Mouse (Mus musculus): ENCODE results near the gene Mical3.

Gene Mical3

GRCm38 (mm10) chr6:121145906-121146305 lies 15.1 kb upstream of the Mical3 start:
- DNase-seq (ENCODE audit: low spot score in 2 of 2): no peak

GRCm38 (mm10) chr6:121145010-121145604 lies 14.3 kb upstream of the Mical3 start:
- DNase-seq (ENCODE audit: low spot score in 2 of 2): no peak

GRCm38 (mm10) chr6:121144066-121144465 lies 13.3 kb upstream of the Mical3 start:
- DNase-seq (ENCODE audit: low spot score in 2 of 2): peak in 1 of 2 experiments; percentile 50

- peak in 1 of 2 experiments; percentile 44 for DNase-seq (ENCODE audit: low spot score in 2 of 2)
Measured at GRCm38 (mm10) chr6:121143439-121143838, 12.6 kb upstream of the Mical3 start.

GRCm38 (mm10) chr6:121142298-121142697 lies 11.5 kb upstream of the Mical3 start:
- DNase-seq (ENCODE audit: low spot score in 2 of 2): no peak

- no peak for DNase-seq (ENCODE audit: low spot score in 2 of 2)
Measured at GRCm38 (mm10) chr6:121139271-121139670, 8.5 kb upstream of the Mical3 start.

- no peak for DNase-seq (ENCODE audit: low spot score in 2 of 2)
Measured at GRCm38 (mm10) chr6:121138338-121139040, 7.7 kb upstream of the Mical3 start.

- no peak for DNase-seq (ENCODE audit: low spot score in 2 of 2)
Measured at GRCm38 (mm10) chr6:121137222-121137621, 6.4 kb upstream of the Mical3 start.

- no peak for DNase-seq (ENCODE audit: low spot score in 2 of 2)
Measured at GRCm38 (mm10) chr6:121134884-121135283, 4.1 kb upstream of the Mical3 start.

GRCm38 (mm10) chr6:121134249-121134648 lies 3.5 kb upstream of the Mical3 start:
- DNase-seq (ENCODE audit: low spot score in 2 of 2): no peak

- peak; percentile 78 to 86 for DNase-seq (ENCODE audit: low spot score in 2 of 2)
Measured at GRCm38 (mm10) chr6:121130039-121130705, 627 bp downstream of the Mical3 start.

- no peak for DNase-seq (ENCODE audit: low spot score in 2 of 2)
Measured at GRCm38 (mm10) chr6:121129506-121129905, 1.3 kb downstream of the Mical3 start.

GRCm38 (mm10) chr6:121128736-121129135 lies 2.1 kb downstream of the Mical3 start:
- no peak for DNase-seq (ENCODE audit: low spot score in 2 of 2)

GRCm38 (mm10) chr6:121127726-121128125 lies 3.1 kb downstream of the Mical3 start:
- no peak for DNase-seq (ENCODE audit: low spot score in 2 of 2)

- DNase-seq (ENCODE audit: low spot score in 2 of 2): no peak
Measured at GRCm38 (mm10) chr6:121126202-121126601, 4.6 kb downstream of the Mical3 start.

- DNase-seq (ENCODE audit: low spot score in 2 of 2): peak in 1 of 2 experiments; percentile 59
Measured at GRCm38 (mm10) chr6:121122739-121123241, 8.0 kb downstream of the Mical3 start.

- DNase-seq (ENCODE audit: low spot score in 2 of 2): no peak
Measured at GRCm38 (mm10) chr6:121120776-121121175, 10.0 kb downstream of the Mical3 start.

GRCm38 (mm10) chr6:121117971-121118755 lies 12.6 kb downstream of the Mical3 start:
- peak in 1 of 2 experiments; percentile 48 for DNase-seq (ENCODE audit: low spot score in 2 of 2)

- no peak for DNase-seq (ENCODE audit: low spot score in 2 of 2)
Measured at GRCm38 (mm10) chr6:121117142-121117541, 13.7 kb downstream of the Mical3 start.

- DNase-seq (ENCODE audit: low spot score in 2 of 2): no peak
Measured at GRCm38 (mm10) chr6:121116434-121116833, 14.4 kb downstream of the Mical3 start.

GRCm38 (mm10) chr6:121111448-121112055 lies 19.2 kb downstream of the Mical3 start:
- DNase-seq (ENCODE audit: low spot score in 2 of 2): peak in 1 of 2 experiments; percentile 1
